Mouse (Mus musculus) midbrain, embryonic 10.5 days (tissue): ENCODE measurements at regions not wholly inside any gene's neighbourhood (a gene's known extent, or its start where the extent isn't known, plus 50 kb on each side); places are given as distances from the start of the nearest gene placed in this dataset.
A peak's percentile ranks its signal among the peaks of the same experiment; 100 is the strongest.

Source experiments
- DNase-seq: peaks from one replicate; pipeline ENCODE4 v3.0.0-alpha.2; 2017; ENCODE audit warnings: low spot score
- H3K27ac ChIP-seq: fragments of 300-500 bp; sonication (generic); replicated peaks from 2 replicates; pipeline ENCODE4 v1.5.1; 2016; ENCODE audit warnings: mild to moderate bottlenecking
- H3K27me3 ChIP-seq: fragments of 300-500 bp; sonication (generic); 2 replicates; pipeline ENCODE4 v1.6.1; 2016; ENCODE audit warnings: low read depth, mild to moderate bottlenecking; ENCODE audit not compliant: poor library complexity, severe bottlenecking
- H3K36me3 ChIP-seq: fragments of 300-500 bp; sonication (generic); 2 replicates; pipeline ENCODE4 v1.6.1; 2016; ENCODE audit warnings: mild to moderate bottlenecking, moderate library complexity
- H3K4me1 ChIP-seq: fragments of 300-500 bp; sonication (generic); 2 replicates; pipeline ENCODE4 v1.6.1; 2016
- H3K4me3 ChIP-seq: fragments of 300-500 bp; sonication (generic); 2 replicates; pipeline ENCODE4 v1.5.1; 2016; ENCODE audit warnings: mild to moderate bottlenecking, moderate library complexity
- H3K9me3 ChIP-seq: fragments of 300-500 bp; sonication (generic); replicated peaks from 2 replicates; pipeline ENCODE4 v1.6.1; 2016; ENCODE audit warnings: mild to moderate bottlenecking
- WGBS: fragments of 180-500 bp; shearing (Covaris S2); methylation state at CpG from one replicate; pipeline ENCODE4 v1.1.7; 2016; 5-methylcytosine and 5-hydroxymethylcytosine counted together

DNA sequence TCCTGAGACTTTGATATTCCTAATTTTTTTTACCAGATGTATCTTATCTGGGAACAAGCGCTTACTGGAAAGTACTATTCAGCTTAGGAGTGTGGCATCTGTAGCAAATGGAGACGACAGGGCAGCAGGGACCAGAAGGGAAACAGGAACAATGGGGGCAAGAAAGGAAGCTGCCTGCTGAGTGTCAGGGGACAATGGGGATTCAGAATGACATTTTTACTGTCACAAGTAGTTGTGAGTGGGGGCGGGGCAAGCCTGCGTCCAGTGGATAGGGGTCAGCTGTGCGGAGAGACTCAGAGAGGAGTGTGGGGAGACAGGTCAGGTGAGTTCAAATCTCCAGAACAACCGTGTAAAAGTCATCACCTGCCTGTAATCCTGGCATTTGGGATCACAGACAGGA is 52.3 kb upstream of the Tbl1xr1 start:
- Histone ChIP-seq H3K4me1 (peaks cover 20% of the 10 kb centered on the region), H3K27ac (0 out of 2 replicates have a peak overlapping the region, but pooled peaks have one; percentile 7), H3K9me3 (no peaks in the 10 kb centered on the region), H3K36me3 (no peaks in the 10 kb centered on the region), H3K27me3 (no peaks in the 10 kb centered on the region), H3K4me3 (no peak overlapping the region)
- peak; percentile 50 for DNase-seq
- 15% methylated on average over 6 of the region's 6 CpGs for WGBS

DNA sequence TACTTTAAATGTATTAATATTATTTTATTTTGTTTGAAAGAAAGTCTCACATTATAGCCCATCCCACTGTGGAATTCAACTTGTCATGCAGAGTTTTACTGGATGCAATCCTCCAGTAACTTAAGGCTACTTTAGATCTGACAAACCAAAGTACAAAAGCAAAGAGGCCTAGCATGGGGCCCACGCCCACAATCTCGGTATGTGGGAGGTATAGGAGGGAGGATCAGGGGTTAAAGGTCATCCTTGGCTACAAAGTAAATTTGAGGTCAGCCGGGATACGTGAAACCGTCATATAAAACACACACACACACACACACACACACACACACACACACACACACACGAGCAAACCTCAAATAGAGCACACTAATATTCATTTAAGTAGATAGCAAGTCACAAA is 51.3 kb upstream of the Tbl1xr1 start:
- DNase-seq = peak; percentile 18
- Histone ChIP-seq H3K36me3 (no peaks in the 10 kb centered on the region), H3K27ac (no peak overlapping the region), H3K9me3 (no peaks in the 10 kb centered on the region), H3K27me3 (no peaks in the 10 kb centered on the region), H3K4me1 (peaks cover 20% of the 10 kb centered on the region), H3K4me3 (no peak overlapping the region)
- WGBS = 16% methylated on average over 6 of the region's 6 CpGs

DNA sequence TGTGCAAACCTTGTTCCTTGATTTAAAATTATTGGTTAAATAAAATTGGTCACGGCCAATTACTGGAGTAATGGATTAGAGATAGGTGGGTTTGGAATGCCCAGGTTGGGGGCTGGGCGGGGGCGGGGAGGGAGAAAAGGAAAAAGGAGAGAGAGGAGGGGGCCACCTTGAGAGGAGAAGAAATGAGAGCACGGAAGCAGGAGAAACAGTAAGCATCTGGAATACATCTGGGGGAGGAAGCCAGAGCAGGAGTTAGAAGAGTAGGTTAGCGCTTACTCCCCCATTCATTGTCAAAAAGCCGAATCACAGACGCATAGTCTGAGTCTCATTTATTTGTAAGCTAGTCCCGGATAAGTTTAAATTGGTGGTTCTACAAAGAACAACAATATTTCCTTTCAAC is 50.8 kb upstream of the Tbl1xr1 start:
- H3K9me3 ChIP-seq = no peaks in the 10 kb centered on the region
- peaks cover 20% of the 10 kb centered on the region for H3K4me1 ChIP-seq
- WGBS = 67% methylated on average over 8 of the region's 8 CpGs
- no peak for DNase-seq
- H3K27me3 ChIP-seq = no peaks in the 10 kb centered on the region
- H3K36me3 ChIP-seq = no peaks in the 10 kb centered on the region
- H3K27ac ChIP-seq = no peak overlapping the region
- no peak overlapping the region for H3K4me3 ChIP-seq
